Mouse (Mus musculus): Measurements from ENCODE around the gene Zan. TPM values are rescaled to one million over a fixed set of nuclear protein-coding genes. Genes with fewer than 3 reads are reported as not detected.

Zan gene
- total and polyA plus RNA-seq, 3 experiments, result 0.04 to 0.10 TPM; not detected in 1

DNA sequence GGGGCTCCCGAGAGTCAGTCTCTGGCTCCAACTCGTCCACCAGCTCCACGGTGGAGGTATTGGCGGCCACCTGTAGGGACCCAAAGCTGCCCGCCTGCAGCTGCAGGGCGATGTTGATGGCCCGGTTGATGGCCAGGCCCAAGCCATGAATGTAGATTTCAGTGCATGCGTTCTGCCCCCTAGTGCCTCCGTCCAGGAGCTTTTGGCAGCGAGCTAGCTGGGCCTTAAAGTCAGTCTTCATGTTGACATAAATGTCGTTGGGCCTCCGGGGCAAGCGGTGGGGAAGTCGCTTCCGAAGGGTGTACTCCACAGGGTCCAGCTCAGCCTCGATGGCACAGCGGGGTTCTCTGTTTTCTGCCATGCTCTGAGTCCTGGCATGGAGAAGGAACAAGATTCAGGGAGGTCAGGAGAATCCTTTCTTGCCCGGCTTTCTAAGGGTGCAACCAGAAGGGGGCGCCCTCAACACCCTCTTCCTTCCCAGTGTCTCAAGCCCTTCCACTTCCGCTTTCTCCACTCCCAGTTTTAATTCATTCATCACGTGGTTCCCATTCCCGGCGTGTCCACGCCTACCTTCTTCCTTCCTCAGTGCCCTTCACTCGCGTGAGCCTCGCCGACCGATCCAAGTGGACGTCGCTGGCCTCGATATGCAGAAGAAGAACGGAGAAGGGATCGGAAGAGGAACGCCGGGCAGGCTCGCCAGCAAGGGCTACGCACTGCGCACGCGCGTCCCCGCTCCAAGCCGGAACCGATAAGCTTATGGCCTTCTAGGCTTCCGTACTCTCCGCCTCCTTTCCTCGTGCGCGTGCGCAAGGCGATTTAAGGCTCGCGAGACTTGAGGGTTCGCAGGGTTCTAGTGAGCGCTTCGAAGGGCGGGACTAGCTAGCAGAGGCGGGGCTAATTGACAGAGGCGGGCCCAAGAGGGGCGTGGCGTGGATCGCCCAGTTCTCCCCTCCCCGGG, 25.1 kb upstream of the Zan start, which contains the start of gene Pop7 (continued):
- TF ChIP-seq POLR2AphosphoS2 (IDR thresholded peaks at IDR 0.05; ENCODE audit: low read depth, low read length), result no peak

DNA sequence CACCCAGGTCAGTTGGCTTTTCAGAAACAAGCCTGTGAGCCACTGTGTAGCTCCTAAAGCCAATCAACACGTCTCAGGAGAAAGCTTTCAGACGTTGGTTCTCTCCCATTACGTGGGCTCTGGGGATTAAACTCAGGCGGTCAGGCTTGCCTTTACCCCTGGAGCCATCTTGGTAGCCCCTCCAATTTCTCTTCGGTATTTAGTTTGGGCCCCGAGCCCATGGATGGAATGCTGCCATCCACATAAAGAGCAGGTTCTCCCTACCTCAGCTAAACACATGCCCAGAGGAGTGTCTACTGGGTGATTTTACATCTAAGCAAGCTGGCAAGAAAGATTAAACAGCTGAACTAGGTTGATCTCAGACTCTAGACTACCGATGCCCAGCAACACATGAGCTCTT, 23.3 kb upstream of the Zan start:
- H3K27ac ChIP-seq (ENCODE audit: insufficient read depth, low read depth), result no peak overlapping the region
- H3K4me3 ChIP-seq (replicated peaks in 1 of 3; ENCODE audit: low read depth in 2 of 3, low read length in 2 of 3, poor library complexity in 1 of 3), result no peak overlapping the region
- H3K9me3 ChIP-seq (replicated peaks; ENCODE audit: low read length), result no peaks in the 10 kb centered on the region
- in situ Hi-C loops (cut with MboI; ENCODE audit: low pct_ligation_motif_present, low pct_unique_long_range_greater_than_20kb, low sequenced_read_pairs) (loop anchor here (25.0 kb wide), 1 partner anchor 262 kb away; no protein-coding TSS in a partner anchor), dilution Hi-C loops (cut with MboI; ENCODE audit: extremely low pct_ligation_motif_present, extremely low pct_unique_long_range_greater_than_20kb, low sequenced_read_pairs) (no loop called here)
- peaks cover 2 to 14% of the 10 kb centered on the region in 2 experiments; a peak in 3 of 4 replicates for H3K4me1 ChIP-seq (ENCODE audit: control insufficient read depth in 1 of 2, insufficient read depth in 2 of 2)
- no peaks in the 10 kb centered on the region; the same call in 1 of the 2 replicates for H3K79me2 ChIP-seq (replicated peaks; ENCODE audit: control insufficient read depth, extremely low read depth, insufficient read depth, poor library complexity, severe bottlenecking)
- peaks cover 0 to 11% of the 10 kb centered on the region in 2 experiments for H3K36me3 ChIP-seq (replicated peaks in 1 of 2; ENCODE audit: control insufficient read depth in 1 of 2, insufficient read depth in 1 of 2, low read length in 1 of 2)
- DNase-seq (ENCODE audit: extremely low read depth), result no peak
- no peak for TF ChIP-seq NRF1 (IDR thresholded peaks at IDR 0.05; ENCODE audit: low read depth, low read length)
- TF ChIP-seq JUND (conservative IDR thresholded peaks at IDR 0.05; ENCODE audit: low read depth, low read length), result no peak
- TF ChIP-seq USF1 (IDR thresholded peaks at IDR 0.05; ENCODE audit: low read depth, low read length), result no peak
- peaks cover 3% of the 10 kb centered on the region for H3K27me3 ChIP-seq (replicated peaks)
- no peak overlapping the region for H3K9ac ChIP-seq (ENCODE audit: insufficient read depth, low read depth)
- H3K4me2 ChIP-seq (ENCODE audit: insufficient read depth, low read depth, poor library complexity, severe bottlenecking), result no peak overlapping the region

DNA sequence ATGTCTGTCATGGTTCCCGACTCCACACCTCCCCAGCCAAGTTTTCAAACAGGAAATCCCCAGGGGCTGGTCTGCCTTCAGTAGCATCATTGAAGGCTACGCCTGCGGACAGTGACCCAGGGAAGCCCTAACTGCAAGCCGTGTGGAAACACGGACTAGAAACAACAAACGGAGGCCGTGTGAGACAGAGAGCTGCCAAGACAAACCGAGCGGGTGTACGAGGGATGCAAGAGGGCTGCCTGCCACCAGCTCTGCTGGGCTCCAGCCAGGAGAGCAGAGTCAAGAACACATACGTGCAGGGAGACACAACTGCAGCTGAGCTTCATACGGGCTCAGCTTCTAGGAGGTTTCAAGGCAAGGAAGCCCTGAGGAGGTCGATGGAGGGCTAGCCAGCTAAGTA, 17.0 kb upstream of the Zan start:
- H3K27ac ChIP-seq (ENCODE audit: insufficient read depth, low read depth), result no peak overlapping the region
- H3K4me2 ChIP-seq (ENCODE audit: insufficient read depth, low read depth, poor library complexity, severe bottlenecking), result no peak overlapping the region
- H3K9me3 ChIP-seq (replicated peaks; ENCODE audit: low read length), result no peaks in the 10 kb centered on the region
- H3K27me3 ChIP-seq (replicated peaks), result peaks cover 32% of the 10 kb centered on the region
- no peak overlapping the region for H3K9ac ChIP-seq (ENCODE audit: insufficient read depth, low read depth)
- DNase-seq (ENCODE audit: extremely low read depth), result no peak
- H3K79me2 ChIP-seq (replicated peaks; ENCODE audit: control insufficient read depth, extremely low read depth, insufficient read depth, poor library complexity, severe bottlenecking), result no peaks in the 10 kb centered on the region
- in situ Hi-C loops (cut with MboI; ENCODE audit: low pct_ligation_motif_present, low pct_unique_long_range_greater_than_20kb, low sequenced_read_pairs) (no loop called here), dilution Hi-C loops (cut with MboI; ENCODE audit: extremely low pct_ligation_motif_present, extremely low pct_unique_long_range_greater_than_20kb, low sequenced_read_pairs) (no loop called here)
- H3K4me1 ChIP-seq (ENCODE audit: control insufficient read depth in 1 of 2, insufficient read depth in 2 of 2), result no peaks in the 10 kb centered on the region
- no peaks in the 10 kb centered on the region for H3K36me3 ChIP-seq (replicated peaks in 1 of 2; ENCODE audit: control insufficient read depth in 1 of 2, insufficient read depth in 1 of 2, low read length in 1 of 2)
- TF ChIP-seq ZNF384 (IDR thresholded peaks at IDR 0.05; ENCODE audit: low read depth, low read length) (no peak), BHLHE40 (IDR thresholded peaks at IDR 0.05; ENCODE audit: low read depth, low read length) (no peak), MAX (IDR thresholded peaks at IDR 0.05; ENCODE audit: low read length) (no peak), EP300 (IDR thresholded peaks at IDR 0.05; ENCODE audit: low read length) (no peak), UBTF (IDR thresholded peaks at IDR 0.05; ENCODE audit: low read depth, low read length) (no peak), IRF4 (IDR thresholded peaks at IDR 0.05; ENCODE audit: low read depth, low read length) (no peak), USF2 (conservative IDR thresholded peaks at IDR 0.05; ENCODE audit: low read depth, low read length) (no peak), CTCF (conservative IDR thresholded peaks at IDR 0.05 in 1 of 2, IDR thresholded peaks at IDR 0.05 in 1 of 2; ENCODE audit: low read depth in 2 of 2, low read length in 2 of 2) (no peak), ELF1 (IDR thresholded peaks at IDR 0.05; ENCODE audit: low read depth, low read length) (no peak), GABPA (IDR thresholded peaks at IDR 0.05; ENCODE audit: insufficient replicate concordance, low read depth, low read length) (no peak), TBP (conservative IDR thresholded peaks at IDR 0.05; ENCODE audit: low read depth, low read length) (no peak), HCFC1 (IDR thresholded peaks at IDR 0.05; ENCODE audit: low read depth, low read length) (no peak)
- H3K4me3 ChIP-seq (replicated peaks in 1 of 3; ENCODE audit: low read depth in 2 of 3, low read length in 2 of 3, poor library complexity in 1 of 3), result no peak overlapping the region

Measured in CH12.LX (cell line).